Mouse (Mus musculus) intestine, postnatal 0 days (tissue): ENCODE measurements around the gene Ighmbp2. TPM values are rescaled to one million over a fixed set of nuclear protein-coding genes. Genes with fewer than 3 reads are reported as not detected.

ENCODE experiments used
- ATAC-seq: fragments of 200-750 bp; cut with Nextera tagmentation; 2 replicates; pipeline ENCODE4 v1.8.0; 2017; ENCODE audit warnings: mild to moderate bottlenecking, moderate TSS enrichment, moderate library complexity
- H3K27ac ChIP-seq: fragments of 300-500 bp; sonication (generic); 2 replicates; pipeline ENCODE4 v1.5.1; 2014; ENCODE audit warnings: mild to moderate bottlenecking, low read depth, low read length, moderate library complexity
- H3K27me3 ChIP-seq: fragments of 300-500 bp; sonication (generic); replicated peaks from 2 replicates; pipeline ENCODE4 v1.6.1; 2014; ENCODE audit warnings: low read length, mixed read lengths; ENCODE audit not compliant: control insufficient read depth, insufficient read depth
- H3K36me3 ChIP-seq: fragments of 300-500 bp; sonication (generic); 2 replicates; pipeline ENCODE4 v1.6.1; 2014; ENCODE audit warnings: mild to moderate bottlenecking, moderate library complexity; ENCODE audit not compliant: control insufficient read depth, insufficient read depth
- H3K4me1 ChIP-seq: fragments of 300-500 bp; sonication (generic); replicated peaks from 2 replicates; pipeline ENCODE4 v1.6.1; 2014; ENCODE audit warnings: antibody characterized with exemption, low read length, mixed read lengths; ENCODE audit not compliant: control insufficient read depth, insufficient read depth
- H3K4me2 ChIP-seq: fragments of 300-500 bp; sonication (generic); replicated peaks from 2 replicates; pipeline ENCODE4 v1.6.1; 2014; ENCODE audit warnings: low read depth, mild to moderate bottlenecking, moderate library complexity
- H3K4me3 ChIP-seq: fragments of 300-500 bp; sonication (generic); 2 replicates; pipeline ENCODE4 v1.5.1; 2014; ENCODE audit warnings: low read depth, low read length
- H3K9ac ChIP-seq: fragments of 300-500 bp; sonication (generic); 2 replicates; pipeline ENCODE4 v1.6.1; 2014; ENCODE audit warnings: mild to moderate bottlenecking, low read depth, low read length
- H3K9me3 ChIP-seq: fragments of 300-500 bp; sonication (generic); 2 replicates; pipeline ENCODE4 v1.6.1; 2016; ENCODE audit warnings: mixed run types; ENCODE audit not compliant: control insufficient read depth
- CTCF ChIP-seq: sonication (generic); IDR thresholded peaks from 2 replicates; pipeline ENCODE4 v1.5.1; 2016; ENCODE audit warnings: low read depth, mild to moderate bottlenecking, control low read depth, antibody characterized with exemption, moderate library complexity
- WGBS: fragments of 180-500 bp; shearing (Covaris S2); extraction: QIAGEN DNeasy Blood & Tissue Kit; methylation state at CpG from one replicate; pipeline ENCODE4 v1.1.7; 2014; 5-methylcytosine and 5-hydroxymethylcytosine counted together
- polyA plus RNA-seq: library from polyadenylated mRNA; unstranded; fragments of >200 nt; fragmentation: Nextera tagmentation; extraction: Ambion mirVana; gene quantifications from 2 replicates; pipeline ENCODE4 v1.2.1, GENCODE M21; 2015

The Ighmbp2 gene
- polyA plus RNA-seq, 1 experiment from 2014 or later, result 3.7 TPM

GRCm38 (mm10) chr19:3266136-3266535 is 16.7 kb downstream of the Ighmbp2 start:
- H3K36me3 ChIP-seq, result peaks cover 90% of the 10 kb centered on the region

GRCm38 (mm10) chr19:3265180-3265579 is 17.6 kb downstream of the Ighmbp2 start:
- H3K9me3 ChIP-seq, result no peaks in the 10 kb centered on the region
- no peak for TF ChIP-seq CTCF
- no peaks in the 10 kb centered on the region for H3K27me3 ChIP-seq
- 96% methylated on average over 9 of the region's 9 CpGs for WGBS
- ATAC-seq, result no peak
- H3K36me3 ChIP-seq, result peaks cover 90% of the 10 kb centered on the region
- H3K4me1 ChIP-seq, result no peaks in the 10 kb centered on the region
- H3K27ac ChIP-seq, result no peak overlapping the region
- no peak overlapping the region for H3K4me2 ChIP-seq
- H3K9ac ChIP-seq, result no peak overlapping the region
- H3K4me3 ChIP-seq, result no peak overlapping the region

More at GRCm38 (mm10) chr19:3266136-3266535, 16.7 kb downstream of the Ighmbp2 start:
- Histone ChIP-seq H3K27ac (no peak overlapping the region), H3K4me1 (no peaks in the 10 kb centered on the region), H3K4me3 (no peak overlapping the region), H3K9ac (no peak overlapping the region), H3K27me3 (no peaks in the 10 kb centered on the region), H3K4me2 (no peak overlapping the region), H3K9me3 (no peaks in the 10 kb centered on the region)
- ATAC-seq, result no peak
- WGBS, result 74% methylated on average over 5 of the region's 5 CpGs
- TF ChIP-seq CTCF, result no peak

- no peaks in the 10 kb centered on the region for H3K4me1 ChIP-seq
- H3K4me3 ChIP-seq, result no peak overlapping the region
- H3K4me2 ChIP-seq, result no peak overlapping the region
- TF ChIP-seq CTCF, result no peak
- no peaks in the 10 kb centered on the region for H3K9me3 ChIP-seq
- no peak overlapping the region for H3K27ac ChIP-seq
- WGBS, result 88% methylated on average over 6 of the region's 6 CpGs
- no peak overlapping the region for H3K9ac ChIP-seq
- ATAC-seq, result no peak
- H3K36me3 ChIP-seq, result peaks cover 86% of the 10 kb centered on the region
- no peaks in the 10 kb centered on the region for H3K27me3 ChIP-seq
Measured at GRCm38 (mm10) chr19:3264348-3264747, 18.5 kb downstream of the Ighmbp2 start.

GRCm38 (mm10) chr19:3261764-3262525 is 20.9 kb downstream of the Ighmbp2 start:
- no peak for ATAC-seq
- H3K27me3 ChIP-seq, result no peaks in the 10 kb centered on the region

GRCm38 (mm10) chr19:3261336-3261735 is 21.5 kb downstream of the Ighmbp2 start:
- no peak for ATAC-seq
- Histone ChIP-seq H3K9me3 (no peaks in the 10 kb centered on the region), H3K4me1 (no peaks in the 10 kb centered on the region), H3K4me2 (no peak overlapping the region), H3K36me3 (peaks cover 56% of the 10 kb centered on the region), H3K9ac (no peak overlapping the region), H3K4me3 (no peak overlapping the region), H3K27me3 (no peaks in the 10 kb centered on the region), H3K27ac (no peak overlapping the region)
- 98% methylated on average over 7 of the region's 7 CpGs for WGBS
- no peak for TF ChIP-seq CTCF

More at GRCm38 (mm10) chr19:3261764-3262525, 20.9 kb downstream of the Ighmbp2 start:
- Histone ChIP-seq H3K27ac (no peak overlapping the region), H3K9ac (no peak overlapping the region), H3K4me1 (no peaks in the 10 kb centered on the region), H3K9me3 (no peaks in the 10 kb centered on the region), H3K36me3 (peaks cover 62% of the 10 kb centered on the region), H3K4me2 (no peak overlapping the region), H3K4me3 (no peak overlapping the region)
- TF ChIP-seq CTCF, result no peak
- 85% methylated on average over 12 of the region's 12 CpGs for WGBS

GRCm38 (mm10) chr19:3260591-3260990 is 22.2 kb downstream of the Ighmbp2 start:
- H3K27me3 ChIP-seq, result no peaks in the 10 kb centered on the region
- no peaks in the 10 kb centered on the region for H3K9me3 ChIP-seq
- ATAC-seq, result no peak
- WGBS, result 97% methylated on average over 3 of the region's 3 CpGs
- H3K4me3 ChIP-seq, result no peak overlapping the region
- H3K9ac ChIP-seq, result no peak overlapping the region
- TF ChIP-seq CTCF, result no peak
- H3K4me1 ChIP-seq, result no peaks in the 10 kb centered on the region
- H3K4me2 ChIP-seq, result no peak overlapping the region
- peaks cover 48% of the 10 kb centered on the region for H3K36me3 ChIP-seq
- no peak overlapping the region for H3K27ac ChIP-seq
